Mouse (Mus musculus) ES-E14 (cell line): ENCODE measurements at regions not wholly inside any gene's neighbourhood (a gene's known extent, or its start where the extent isn't known, plus 50 kb on each side); places are given as distances from the start of the nearest gene placed in this dataset.

ENCODE experiments used
- DNase-seq: peaks from one replicate; pipeline ENCODE4 v3.0.0-alpha.2; 2013; ENCODE audit warnings: low read depth, low spot score
- H3K27ac ChIP-seq: 2 replicates; pipeline ENCODE4 v1.5.1; 2012; ENCODE audit warnings: low read depth, mild to moderate bottlenecking, low read length, moderate library complexity, mixed read lengths; ENCODE audit not compliant: poor library complexity, insufficient read depth, severe bottlenecking
- H3K36me3 ChIP-seq: 2 replicates; pipeline ENCODE4 v1.6.1; 2012; ENCODE audit warnings: mild to moderate bottlenecking, low read length, moderate library complexity, mixed read lengths; ENCODE audit not compliant: control insufficient read depth, poor library complexity, insufficient read depth, severe bottlenecking
- H3K4me1 ChIP-seq, 2 experiments: fragments of 150-350 bp in 1 of 2; sonication (generic) in 1 of 2; 2 replicates each; pipeline ENCODE4 v1.6.1; 2012; ENCODE audit warnings: low read length in 2 of 2, mild to moderate bottlenecking in 1 of 2, mixed read lengths in 1 of 2; ENCODE audit not compliant: control insufficient read depth in 2 of 2, insufficient read depth in 2 of 2, poor library complexity in 1 of 2
- H3K4me3 ChIP-seq, 2 experiments: fragments of 150-350 bp in 1 of 2; sonication (generic) in 1 of 2; 2 replicates each; pipeline ENCODE4 v1.5.1; 2012; ENCODE audit warnings: low read length in 2 of 2, low read depth in 1 of 2, mild to moderate bottlenecking in 1 of 2, mixed read lengths in 1 of 2; ENCODE audit not compliant: insufficient read depth in 1 of 2, poor library complexity in 1 of 2, severe bottlenecking in 1 of 2
- H3K9ac ChIP-seq: 2 replicates; pipeline ENCODE4 v1.6.1; 2012; ENCODE audit warnings: low read depth, mild to moderate bottlenecking, low read length, mixed read lengths; ENCODE audit not compliant: poor library complexity, insufficient read depth, severe bottlenecking
- H3K9me3 ChIP-seq: fragments of 150-350 bp; sonication (generic); 2 replicates; pipeline ENCODE4 v1.6.1; 2012; ENCODE audit warnings: low read depth, mild to moderate bottlenecking, low read length; ENCODE audit not compliant: control insufficient read depth, insufficient read depth
- CHD2 ChIP-seq: IDR thresholded peaks from 2 replicates; pipeline ENCODE4 v1.6.1; 2014; ENCODE audit warnings: mild to moderate bottlenecking, low read depth, low read length, inconsistent platforms
- HCFC1 ChIP-seq: IDR thresholded peaks from 2 replicates; pipeline ENCODE4 v1.6.1; 2012; ENCODE audit warnings: low read length, inconsistent platforms, borderline replicate concordance; ENCODE audit not compliant: insufficient read depth
- MAFK ChIP-seq: IDR thresholded peaks from 2 replicates; pipeline ENCODE4 v1.6.1; 2014; ENCODE audit warnings: mild to moderate bottlenecking, low read depth, low read length, inconsistent platforms; ENCODE audit not compliant: insufficient read depth
- ZC3H11A ChIP-seq: IDR thresholded peaks from 2 replicates; pipeline ENCODE4 v1.6.1; 2012; ENCODE audit warnings: low read depth, mild to moderate bottlenecking, inconsistent platforms, low read length, borderline replicate concordance
- ZNF384 ChIP-seq: IDR thresholded peaks from 2 replicates; pipeline ENCODE4 v1.6.1; 2012; ENCODE audit warnings: low read depth, low read length, inconsistent platforms
- in situ Hi-C, 2 experiments: fragments of 600-800 bp; cut with MboI; formaldehyde crosslinking; loops; one replicate each; pipeline ENCODE4 v1.15.1; 2025; ENCODE audit warnings: low sequenced_read_pairs in 2 of 2, inconsistent platforms in 1 of 2; ENCODE audit not compliant: unreplicated experiment in 2 of 2

GRCm38 (mm10) chr10:126492211-126492610 is 408.9 kb downstream of the Atp23 start:
- no peaks in the 10 kb centered on the region for H3K9me3 ChIP-seq
- in situ Hi-C loops, result no loop called here
- DNase-seq, result no peak
- no peak overlapping the region for H3K27ac ChIP-seq
- no peak overlapping the region for H3K9ac ChIP-seq
- H3K36me3 ChIP-seq, result no peaks in the 10 kb centered on the region
- no peaks in the 10 kb centered on the region for H3K4me1 ChIP-seq
- H3K4me3 ChIP-seq, result no peak overlapping the region
- TF ChIP-seq MAFK (no peak), HCFC1 (no peak), ZNF384 (no peak), CHD2 (no peak), ZC3H11A (no peak)

- Histone ChIP-seq H3K36me3 (no peaks in the 10 kb centered on the region), H3K4me3 (no peak overlapping the region), H3K27ac (no peak overlapping the region), H3K9me3 (no peaks in the 10 kb centered on the region), H3K9ac (no peak overlapping the region), H3K4me1 (no peaks in the 10 kb centered on the region)
- no peak for TF ChIP-seq HCFC1
- TF ChIP-seq MAFK, result no peak
- TF ChIP-seq CHD2, result no peak
- DNase-seq, result no peak
- in situ Hi-C loops, result no loop called here
These were observed 416.0 kb downstream of the Atp23 start for GRCm38 (mm10) chr10:126485129-126485528.

DNA sequence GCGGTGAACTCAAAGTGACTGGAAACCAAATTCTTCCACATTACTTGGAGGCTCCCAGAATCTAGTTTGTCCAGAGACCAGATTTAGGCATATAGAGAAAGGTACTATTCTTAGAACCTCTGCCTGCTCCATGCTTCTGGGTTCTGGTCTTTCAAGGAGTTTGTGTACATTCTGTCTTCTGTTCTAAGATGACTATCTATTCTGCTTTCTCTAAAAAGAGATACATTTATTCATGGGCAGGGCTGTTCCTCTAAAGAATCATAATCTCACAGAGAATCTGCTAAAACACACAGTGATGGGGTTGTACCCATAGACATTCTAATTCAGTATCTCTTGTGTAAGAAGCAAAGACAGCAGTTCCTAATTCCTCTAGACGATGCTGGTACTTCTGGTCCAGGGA is 417.7 kb downstream of the Atp23 start:
- Histone ChIP-seq H3K9me3 (no peaks in the 10 kb centered on the region), H3K4me1 (no peaks in the 10 kb centered on the region), H3K9ac (no peak overlapping the region), H3K27ac (no peak overlapping the region), H3K4me3 (no peak overlapping the region), H3K36me3 (no peaks in the 10 kb centered on the region)
- DNase-seq, result no peak
- TF ChIP-seq ZC3H11A, result no peak
- no peak for TF ChIP-seq MAFK
- TF ChIP-seq CHD2, result no peak
- TF ChIP-seq ZNF384, result no peak
- no peak for TF ChIP-seq HCFC1
- in situ Hi-C loops, result no loop called here

DNA sequence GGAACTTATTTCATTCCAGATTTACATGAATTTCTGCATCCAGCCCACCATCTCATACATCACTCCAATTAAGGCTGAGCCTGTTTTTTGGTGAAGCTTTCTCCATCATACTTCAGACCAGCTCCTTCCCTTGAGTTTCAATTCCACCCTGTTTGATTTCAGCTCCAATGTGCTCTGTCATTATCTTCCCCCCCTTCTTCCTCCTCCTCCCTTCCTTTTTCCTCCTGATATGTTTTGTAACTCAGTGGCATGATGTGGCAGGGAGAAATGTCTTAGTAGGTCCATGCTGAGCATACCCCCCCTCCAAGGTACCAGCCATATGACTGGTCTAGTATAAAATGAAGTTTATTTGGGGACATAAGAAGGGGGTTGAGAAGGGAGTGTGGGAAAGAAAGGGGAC is 420.8 kb downstream of the Atp23 start:
- DNase-seq, result no peak
- no peaks in the 10 kb centered on the region for H3K36me3 ChIP-seq
- no peak overlapping the region for H3K4me3 ChIP-seq
- H3K9ac ChIP-seq, result no peak overlapping the region
- H3K4me1 ChIP-seq, result no peaks in the 10 kb centered on the region
- no peak for TF ChIP-seq HCFC1
- no peak for TF ChIP-seq ZNF384
- no peak for TF ChIP-seq MAFK
- no peak overlapping the region for H3K27ac ChIP-seq
- in situ Hi-C loops, result no loop called here
- no peaks in the 10 kb centered on the region for H3K9me3 ChIP-seq

DNA sequence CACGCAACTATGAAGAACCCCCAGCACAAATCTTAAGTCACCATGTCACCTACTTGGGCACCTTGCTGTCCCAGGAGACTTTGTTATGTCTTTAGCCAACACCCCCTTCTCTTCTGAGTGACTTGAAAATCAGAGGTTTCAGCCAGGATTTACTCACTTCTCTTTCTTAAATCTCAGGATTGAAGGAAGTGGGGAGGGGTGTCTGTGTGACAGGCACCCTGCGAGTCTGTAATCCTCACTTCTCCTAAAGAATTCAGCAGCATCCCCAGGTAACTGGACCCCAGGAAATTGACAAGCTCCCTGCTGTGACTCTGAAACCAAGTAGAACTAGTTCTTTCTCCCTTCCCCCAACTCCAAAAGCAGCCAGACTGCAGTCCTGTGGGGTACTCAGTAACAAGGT is 421.4 kb downstream of the Atp23 start:
- Histone ChIP-seq H3K9me3 (no peaks in the 10 kb centered on the region), H3K36me3 (no peaks in the 10 kb centered on the region), H3K4me3 (no peak overlapping the region), H3K4me1 (no peaks in the 10 kb centered on the region), H3K9ac (no peak overlapping the region), H3K27ac (no peak overlapping the region)
- TF ChIP-seq CHD2, result no peak
- TF ChIP-seq HCFC1, result no peak
- no peak for TF ChIP-seq ZC3H11A
- TF ChIP-seq MAFK, result no peak
- no peak for TF ChIP-seq ZNF384
- in situ Hi-C loops, result no loop called here
- DNase-seq, result no peak
